Mouse (Mus musculus) liver, adult 2 months (tissue): Measurements from ENCODE around the gene Rab31.

Experiments used
- CTCF ChIP-seq: fragments of 200-500 bp; IDR thresholded peaks from 2 replicates; pipeline ENCODE4 v1.5.1; 2011; ENCODE audit warnings: low read depth, low read length, control low read depth
- POLR2A ChIP-seq: fragments of 200-500 bp; IDR thresholded peaks from 2 replicates; pipeline ENCODE4 v1.6.1; 2011; ENCODE audit warnings: low read length, control low read depth; ENCODE audit not compliant: insufficient read depth; ENCODE audit errors: extremely low read depth

DNA sequence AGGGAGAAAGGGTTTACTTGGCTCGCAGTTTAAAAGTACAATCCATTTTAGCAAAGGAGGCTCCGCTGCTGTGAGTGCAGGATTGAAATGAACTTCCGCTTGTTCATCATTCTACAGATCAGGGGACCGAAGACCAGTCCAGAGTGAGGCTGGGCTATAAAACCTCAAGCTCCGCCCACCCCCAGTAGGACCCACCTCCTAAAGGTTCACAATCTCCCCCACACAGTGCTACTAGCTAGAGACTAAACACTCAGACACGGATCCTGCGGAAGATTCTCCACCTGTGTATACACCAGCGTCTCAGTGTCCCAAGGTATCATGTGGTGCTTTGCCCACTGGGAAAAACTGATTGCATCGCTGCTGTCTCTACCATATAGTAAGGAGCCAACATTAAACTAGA, 40.8 kb downstream of the Rab31 start:
- TF ChIP-seq CTCF (no peak), POLR2A (no peak)
